In the genomic region with DNA sequence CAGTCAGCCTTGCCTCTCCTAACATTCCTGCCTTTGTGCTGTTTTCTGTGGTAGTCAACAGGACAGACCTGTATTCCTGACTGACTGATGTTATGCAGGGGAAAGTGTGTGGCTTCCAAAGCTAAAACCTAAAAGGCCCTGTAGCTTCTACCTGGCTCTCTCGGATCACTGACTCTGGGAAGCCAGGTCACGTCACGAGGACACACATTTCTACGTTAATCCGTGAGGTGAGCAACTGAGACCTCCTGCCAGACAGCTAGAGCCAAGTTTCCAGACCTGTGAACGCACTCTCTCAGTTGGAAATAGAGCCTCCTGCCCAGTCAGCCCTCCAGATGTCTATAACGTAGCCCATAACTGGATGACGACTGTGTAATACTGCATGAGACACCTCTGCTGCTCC, we compare ENCODE assay signal across 18 mouse cellular contexts. TPM values are rescaled to one million over a fixed set of nuclear protein-coding genes. Genes with fewer than 3 reads are reported as not detected.
A peak's percentile ranks its signal among the peaks of the same experiment; 100 is the strongest.
DNase-seq lines count a peak whose midpoint lies in the region; ATAC-seq lines count a peak whose summit lies in the region.
"Had no signal": no experiment of that assay in that cellular context is flagged by ENCODE, and none has a peak within 500 bp of the region (broad histone marks: within the 10 kb centered on the region; RNA-seq: fewer than 3 reads in every experiment).

No protein-coding gene starts in this region.

- no peaks in the 10 kb centered on the region for H3K27me3 ChIP-seq in limb, embryonic 13.5 days
- no peaks in the 10 kb centered on the region for H3K27me3 ChIP-seq in limb, embryonic 10.5 days (ENCODE audit: low read depth, poor library complexity, severe bottlenecking)
- H3K27me3 ChIP-seq in embryonic facial prominence, embryonic 15.5 days, result no peaks in the 10 kb centered on the region
- no peaks in the 10 kb centered on the region for H3K27me3 ChIP-seq in kidney, embryonic 16.5 days (ENCODE audit: insufficient read depth, low read length)
- no peaks in the 10 kb centered on the region for H3K27me3 ChIP-seq in stomach, embryonic 14.5 days (ENCODE audit: control insufficient read depth, insufficient read depth, low read length)
- H3K27me3 ChIP-seq: forebrain, embryonic 15.5 days; hindbrain, embryonic 15.5 days; neural tube, embryonic 15.5 days had no signal

- H3K9ac ChIP-seq in limb, embryonic 13.5 days, result no peak overlapping the region
- no peak overlapping the region for H3K9ac ChIP-seq in embryonic facial prominence, embryonic 15.5 days
- no peak overlapping the region for H3K9ac ChIP-seq in kidney, embryonic 16.5 days (replicated peaks; ENCODE audit: low read length)
- no peak overlapping the region for H3K9ac ChIP-seq in stomach, embryonic 14.5 days (replicated peaks; ENCODE audit: low read depth, low read length)
- H3K9ac ChIP-seq: forebrain, embryonic 15.5 days; hindbrain, embryonic 15.5 days; liver, embryonic 14.5 days; neural tube, embryonic 15.5 days had no signal

- H3K4me2 ChIP-seq in limb, embryonic 13.5 days (replicated peaks), result no peak overlapping the region
- no peak overlapping the region for H3K4me2 ChIP-seq in embryonic facial prominence, embryonic 15.5 days (replicated peaks)
- H3K4me2 ChIP-seq in kidney, embryonic 16.5 days (replicated peaks; ENCODE audit: low read depth, low read length), result no peak overlapping the region
- no peak overlapping the region for H3K4me2 ChIP-seq in stomach, embryonic 14.5 days (replicated peaks; ENCODE audit: low read depth, low read length)
- H3K4me2 ChIP-seq: forebrain, embryonic 15.5 days; hindbrain, embryonic 15.5 days; neural tube, embryonic 15.5 days had no signal

- no peaks in the 10 kb centered on the region for H3K9me3 ChIP-seq in limb, embryonic 13.5 days
- no peaks in the 10 kb centered on the region for H3K9me3 ChIP-seq in limb, embryonic 10.5 days (replicated peaks)
- no peaks in the 10 kb centered on the region for H3K9me3 ChIP-seq in embryonic facial prominence, embryonic 15.5 days (replicated peaks)
- no peaks in the 10 kb centered on the region for H3K9me3 ChIP-seq in kidney, embryonic 16.5 days (ENCODE audit: low read length)
- no peaks in the 10 kb centered on the region for H3K9me3 ChIP-seq in stomach, embryonic 14.5 days (ENCODE audit: control insufficient read depth, low read depth, low read length)
- H3K9me3 ChIP-seq: forebrain, embryonic 15.5 days; hindbrain, embryonic 15.5 days; midbrain, embryonic 10.5 days; neural tube, embryonic 15.5 days had no signal

- H3K27ac ChIP-seq in limb, embryonic 13.5 days, result peak overlapping the region; percentile 58
- H3K27ac ChIP-seq in limb, embryonic 10.5 days, result no peak overlapping the region
- H3K27ac ChIP-seq in embryonic facial prominence, embryonic 15.5 days (replicated peaks), result peak overlapping the region; percentile 52; the same call in 1 of the 2 replicates
- H3K27ac ChIP-seq in kidney, embryonic 16.5 days (ENCODE audit: low read length), result peak overlapping the region; percentile 23; the same call in 1 of the 2 replicates
- peak overlapping the region; percentile 61; the same call in 1 of the 2 replicates for H3K27ac ChIP-seq in stomach, embryonic 14.5 days (ENCODE audit: low read length)
- H3K27ac ChIP-seq: forebrain, embryonic 15.5 days; hindbrain, embryonic 15.5 days; layer of hippocampus, adult 2 months; liver, embryonic 14.5 days; midbrain, embryonic 10.5 days; neural tube, embryonic 15.5 days had no signal

- no peak for DNase-seq in limb, embryonic 10.5 days (ENCODE audit: low spot score)
- no peak for DNase-seq in adipocyte (ENCODE audit: low spot score)
- DNase-seq: adrenal gland, postnatal 14 days; cerebellum, adult 9-11 months; heart, adult 18-20 months; heart, postnatal 10 days; lung, postnatal 36 days had no signal

- 65% methylated on average over 8 of the region's 8 CpGs for WGBS in limb, embryonic 13.5 days
- 85% methylated on average over 8 of the region's 8 CpGs for WGBS in limb, embryonic 10.5 days
- WGBS in embryonic facial prominence, embryonic 15.5 days, result 63% methylated on average over 8 of the region's 8 CpGs
- WGBS in kidney, embryonic 16.5 days, result 80% methylated on average over 8 of the region's 8 CpGs
- 81% methylated on average over 8 of the region's 8 CpGs for WGBS in stomach, embryonic 14.5 days

- H3K4me1 ChIP-seq in limb, embryonic 13.5 days, result peaks cover 14% of the 10 kb centered on the region
- H3K4me1 ChIP-seq in limb, embryonic 10.5 days, result peaks cover 30% of the 10 kb centered on the region
- H3K4me1 ChIP-seq in embryonic facial prominence, embryonic 15.5 days, result no peaks in the 10 kb centered on the region; the same call in 1 of the 2 replicates
- peaks cover 12% of the 10 kb centered on the region; the same call in 1 of the 2 replicates for H3K4me1 ChIP-seq in kidney, embryonic 16.5 days (ENCODE audit: insufficient read depth, low read length)
- H3K4me1 ChIP-seq in stomach, embryonic 14.5 days (ENCODE audit: control insufficient read depth, insufficient read depth, low read length), result no peaks in the 10 kb centered on the region
- H3K4me1 ChIP-seq: forebrain, embryonic 15.5 days; hindbrain, embryonic 15.5 days; neural tube, embryonic 15.5 days had no signal

- H3K36me3 ChIP-seq in limb, embryonic 13.5 days, result peaks cover 31% of the 10 kb centered on the region
- peaks cover 11% of the 10 kb centered on the region for H3K36me3 ChIP-seq in limb, embryonic 10.5 days
- peaks cover 30% of the 10 kb centered on the region for H3K36me3 ChIP-seq in embryonic facial prominence, embryonic 15.5 days
- peaks cover 17% of the 10 kb centered on the region for H3K36me3 ChIP-seq in kidney, embryonic 16.5 days (ENCODE audit: insufficient read depth, low read length)
- H3K36me3 ChIP-seq in stomach, embryonic 14.5 days (ENCODE audit: control insufficient read depth, insufficient read depth, low read length), result peaks cover 20% of the 10 kb centered on the region
- H3K36me3 ChIP-seq: forebrain, embryonic 15.5 days; hindbrain, embryonic 15.5 days; neural tube, embryonic 15.5 days had no signal

- no peak for ATAC-seq in limb, embryonic 13.5 days (ENCODE audit: low FRiP score, low read depth)
- no peak for ATAC-seq in embryonic facial prominence, embryonic 15.5 days (ENCODE audit: insufficient number of reproducible peaks, low FRiP score, low TSS enrichment, low read depth)
- ATAC-seq in kidney, embryonic 16.5 days (ENCODE audit: low FRiP score, low TSS enrichment), result no peak
- no peak for ATAC-seq in stomach, embryonic 14.5 days (ENCODE audit: insufficient number of reproducible peaks, insufficient read depth, low FRiP score, low read depth)
- ATAC-seq in inflammation-experienced regulatory T-cells, adult 6 months, result no peak
- ATAC-seq: forebrain, embryonic 15.5 days had no signal

- no peak overlapping the region for H3K4me3 ChIP-seq in limb, embryonic 13.5 days
- no peak overlapping the region for H3K4me3 ChIP-seq in limb, embryonic 10.5 days
- no peak overlapping the region for H3K4me3 ChIP-seq in embryonic facial prominence, embryonic 15.5 days (replicated peaks)
- no peak overlapping the region for H3K4me3 ChIP-seq in kidney, embryonic 16.5 days (ENCODE audit: low read length)
- H3K4me3 ChIP-seq in stomach, embryonic 14.5 days (ENCODE audit: low read depth, low read length), result no peak overlapping the region
- H3K4me3 ChIP-seq: forebrain, embryonic 15.5 days; hindbrain, embryonic 15.5 days; layer of hippocampus, adult 2 months; midbrain, embryonic 10.5 days; neural tube, embryonic 15.5 days had no signal

RNA-seq across cellular contexts. Expression of a gene that starts 17.0 kb away (rescaled TPM):
- 192 and 200 TPM in 2 replicates for polyA plus RNA-seq in limb, embryonic 13.5 days (2015; fragmentation: Nextera tagmentation; extraction: Ambion mirVana)
- 0.15 and 3.0 TPM in 2 replicates for polyA plus RNA-seq in limb, embryonic 10.5 days (2016; fragmentation: Nextera tagmentation; extraction: Ambion mirVana)
- polyA plus RNA-seq in embryonic facial prominence, embryonic 15.5 days (2015; fragmentation: Nextera tagmentation; extraction: Ambion mirVana), result 33.4 and 58.2 TPM in 2 replicates
- 0.75 and 2.0 TPM in 2 replicates for polyA plus RNA-seq in kidney, embryonic 16.5 days (2015; fragmentation: Nextera tagmentation; extraction: Ambion mirVana)
- polyA plus RNA-seq in stomach, embryonic 14.5 days (2014; fragmentation: Nextera tagmentation; extraction: Ambion mirVana), result 1.1 and 2.0 TPM in 2 replicates
- polyA plus RNA-seq in inflammation-experienced regulatory T-cells, adult 6 months (2017; shearing (Covaris generic)), result under 1 TPM in 1 of 3 experiments, not detected in 2; 0.21 TPM
- polyA plus RNA-seq: midbrain, embryonic 10.5 days had no signal

RNA-seq across cellular contexts. Expression of a gene that starts 19.0 kb away (rescaled TPM):
- 1.5 and 1.6 TPM in 2 replicates for polyA plus RNA-seq in limb, embryonic 13.5 days (2015; fragmentation: Nextera tagmentation; extraction: Ambion mirVana)
- 0.03 TPM in 1 of 2 replicates, not detected in the other for polyA plus RNA-seq in limb, embryonic 10.5 days (2016; fragmentation: Nextera tagmentation; extraction: Ambion mirVana)
- polyA plus RNA-seq in embryonic facial prominence, embryonic 15.5 days (2015; fragmentation: Nextera tagmentation; extraction: Ambion mirVana), result 0.50 and 0.98 TPM in 2 replicates
- polyA plus RNA-seq in kidney, embryonic 16.5 days (2015; fragmentation: Nextera tagmentation; extraction: Ambion mirVana), result 0.06 and 0.29 TPM in 2 replicates
- 0.14 and 6.6 TPM in 2 replicates for polyA plus RNA-seq in stomach, embryonic 14.5 days (2014; fragmentation: Nextera tagmentation; extraction: Ambion mirVana)
- polyA plus RNA-seq in inflammation-experienced regulatory T-cells, adult 6 months (2017; shearing (Covaris generic)), result not detected
- polyA plus RNA-seq: midbrain, embryonic 10.5 days had no signal

RNA-seq across cellular contexts. Expression of a gene that starts 21.7 kb away (rescaled TPM):
- 61.0 and 63.6 TPM in 2 replicates for polyA plus RNA-seq in limb, embryonic 13.5 days (2015; fragmentation: Nextera tagmentation; extraction: Ambion mirVana)
- 22.1 and 24.2 TPM in 2 replicates for polyA plus RNA-seq in limb, embryonic 10.5 days (2016; fragmentation: Nextera tagmentation; extraction: Ambion mirVana)
- polyA plus RNA-seq in embryonic facial prominence, embryonic 15.5 days (2015; fragmentation: Nextera tagmentation; extraction: Ambion mirVana), result 113 and 114 TPM in 2 replicates
- 204 and 209 TPM in 2 replicates for polyA plus RNA-seq in kidney, embryonic 16.5 days (2015; fragmentation: Nextera tagmentation; extraction: Ambion mirVana)
- 104 and 120 TPM in 2 replicates for polyA plus RNA-seq in stomach, embryonic 14.5 days (2014; fragmentation: Nextera tagmentation; extraction: Ambion mirVana)
- polyA plus RNA-seq in inflammation-experienced regulatory T-cells, adult 6 months (2017; shearing (Covaris generic)), result 10 to 100 TPM; 12.0 to 42.7 (median 41.8) TPM

RNA-seq across cellular contexts. Expression of a gene that starts 33.1 kb away (rescaled TPM):
- 3.2 and 3.8 TPM in 2 replicates for polyA plus RNA-seq in limb, embryonic 13.5 days (2015; fragmentation: Nextera tagmentation; extraction: Ambion mirVana)
- polyA plus RNA-seq in limb, embryonic 10.5 days (2016; fragmentation: Nextera tagmentation; extraction: Ambion mirVana), result 0.46 TPM in 1 of 2 replicates, not detected in the other
- 9.9 and 14.5 TPM in 2 replicates for polyA plus RNA-seq in embryonic facial prominence, embryonic 15.5 days (2015; fragmentation: Nextera tagmentation; extraction: Ambion mirVana)
- 0.41 and 1.00 TPM in 2 replicates for polyA plus RNA-seq in kidney, embryonic 16.5 days (2015; fragmentation: Nextera tagmentation; extraction: Ambion mirVana)
- polyA plus RNA-seq in stomach, embryonic 14.5 days (2014; fragmentation: Nextera tagmentation; extraction: Ambion mirVana), result 0.58 and 1.8 TPM in 2 replicates
- polyA plus RNA-seq in inflammation-experienced regulatory T-cells, adult 6 months (2017; shearing (Covaris generic)), result 1 to 10 TPM; 3.3 to 7.1 (median 3.8) TPM
- polyA plus RNA-seq: forebrain, embryonic 15.5 days; midbrain, embryonic 10.5 days had no signal

RNA-seq across cellular contexts. Expression of a gene that starts 34.8 kb away (rescaled TPM):
- polyA plus RNA-seq in limb, embryonic 13.5 days (2015; fragmentation: Nextera tagmentation; extraction: Ambion mirVana), result 65.2 and 66.6 TPM in 2 replicates
- 54.4 and 54.5 TPM in 2 replicates for polyA plus RNA-seq in limb, embryonic 10.5 days (2016; fragmentation: Nextera tagmentation; extraction: Ambion mirVana)
- polyA plus RNA-seq in embryonic facial prominence, embryonic 15.5 days (2015; fragmentation: Nextera tagmentation; extraction: Ambion mirVana), result 66.3 and 67.8 TPM in 2 replicates
- polyA plus RNA-seq in kidney, embryonic 16.5 days (2015; fragmentation: Nextera tagmentation; extraction: Ambion mirVana), result 65.9 and 67.0 TPM in 2 replicates
- polyA plus RNA-seq in stomach, embryonic 14.5 days (2014; fragmentation: Nextera tagmentation; extraction: Ambion mirVana), result 65.0 and 67.6 TPM in 2 replicates
- polyA plus RNA-seq in inflammation-experienced regulatory T-cells, adult 6 months (2017; shearing (Covaris generic)), result 10 to 100 TPM; 10.4 to 35.1 (median 25.4) TPM
